Mouse (Mus musculus) heart, postnatal 0 days (tissue): ENCODE measurements around the gene Rps11.

Source experiments
- CTCF ChIP-seq: IDR thresholded peaks from 2 replicates; pipeline ENCODE4 v1.5.1; 2016; ENCODE audit warnings: antibody characterized with exemption, control low read depth, low read depth
- EP300 ChIP-seq: IDR thresholded peaks from 2 replicates; pipeline ENCODE4 v1.6.1; 2016; ENCODE audit warnings: antibody characterized with exemption, low read depth

GRCm38 (mm10) chr7:45162551-45162950 lies 38.3 kb upstream of the Rps11 start:
- TF ChIP-seq EP300 = no peak
- no peak for TF ChIP-seq CTCF
